Mouse (Mus musculus) adrenal gland, postnatal 25 days (tissue): ENCODE results near the gene Snx29. TPM values are rescaled to one million over a fixed set of nuclear protein-coding genes. Genes with fewer than 3 reads are reported as not detected.

ENCODE experiments used
- DNase-seq: peaks from one replicate; pipeline ENCODE4 v3.0.0; 2021; ENCODE audit warnings: mixed read lengths
- total RNA-seq: library from RNA; stranded (reverse); gene quantifications from 2 replicates; pipeline ENCODE4 v1.2.3, GENCODE M21; 2021

Snx29 gene
- total RNA-seq, 1 experiment from 2014 or later = 20.7 TPM

- no peak for DNase-seq
Measured at GRCm38 (mm10) chr16:11450626-11451025, 127.9 kb downstream of the Snx29 start.

GRCm38 (mm10) chr16:11454871-11455270 lies 132.2 kb downstream of the Snx29 start:
- DNase-seq = no peak

GRCm38 (mm10) chr16:11455545-11456140 lies 132.9 kb downstream of the Snx29 start:
- no peak for DNase-seq

GRCm38 (mm10) chr16:11456141-11456645 lies 133.5 kb downstream of the Snx29 start:
- no peak for DNase-seq

- no peak for DNase-seq
Measured at GRCm38 (mm10) chr16:11457136-11457535, 134.4 kb downstream of the Snx29 start.

- no peak for DNase-seq
Measured at GRCm38 (mm10) chr16:11457609-11458350, 135.1 kb downstream of the Snx29 start.

GRCm38 (mm10) chr16:11460210-11460609 lies 137.5 kb downstream of the Snx29 start:
- DNase-seq = no peak

GRCm38 (mm10) chr16:11461612-11462011 lies 138.9 kb downstream of the Snx29 start:
- no peak for DNase-seq

- peak; percentile 69 for DNase-seq
Measured at GRCm38 (mm10) chr16:11468533-11469179, 145.9 kb downstream of the Snx29 start.

GRCm38 (mm10) chr16:11469491-11469890 lies 146.8 kb downstream of the Snx29 start:
- no peak for DNase-seq

- no peak for DNase-seq
Measured at GRCm38 (mm10) chr16:11471246-11471645, 148.5 kb downstream of the Snx29 start.

- no peak for DNase-seq
Measured at GRCm38 (mm10) chr16:11472852-11473251, 150.1 kb downstream of the Snx29 start.

GRCm38 (mm10) chr16:11473474-11473873 lies 150.8 kb downstream of the Snx29 start:
- no peak for DNase-seq

- no peak for DNase-seq
Measured at GRCm38 (mm10) chr16:11473893-11474505, 151.3 kb downstream of the Snx29 start.

GRCm38 (mm10) chr16:11475137-11475943 lies 152.6 kb downstream of the Snx29 start:
- DNase-seq = no peak

GRCm38 (mm10) chr16:11476314-11476713 lies 153.6 kb downstream of the Snx29 start:
- DNase-seq = no peak

GRCm38 (mm10) chr16:11476968-11477367 lies 154.3 kb downstream of the Snx29 start:
- no peak for DNase-seq

GRCm38 (mm10) chr16:11477591-11477990 lies 154.9 kb downstream of the Snx29 start:
- no peak for DNase-seq

GRCm38 (mm10) chr16:11479605-11480004 lies 156.9 kb downstream of the Snx29 start:
- DNase-seq = no peak

GRCm38 (mm10) chr16:11482189-11482588 lies 159.5 kb downstream of the Snx29 start:
- no peak for DNase-seq

- no peak for DNase-seq
Measured at GRCm38 (mm10) chr16:11494895-11495294, 172.2 kb downstream of the Snx29 start.
